Mouse (Mus musculus) liver, adult 2 months (tissue): Measurements from ENCODE around the gene Tcf7. TPM values are rescaled to one million over a fixed set of nuclear protein-coding genes. Genes with fewer than 3 reads are reported as not detected.

Experiments used
- DNase-seq: peaks from one replicate; pipeline ENCODE4 v3.0.0-alpha.2; 2011; ENCODE audit warnings: low read depth, low spot score; ENCODE audit errors: extremely low read depth
- H3K27ac ChIP-seq: fragments of 200-500 bp; replicated peaks from 2 replicates; pipeline ENCODE4 v1.5.1; 2012; ENCODE audit warnings: low read depth, mild to moderate bottlenecking, control low read depth, inconsistent platforms, low read length; ENCODE audit not compliant: insufficient read depth
- H3K27me3 ChIP-seq: fragments of 200-500 bp; 2 replicates; pipeline ENCODE4 v1.6.1; 2012; ENCODE audit warnings: mild to moderate bottlenecking, moderate library complexity, low read length, inconsistent platforms; ENCODE audit not compliant: control insufficient read depth, insufficient read depth
- H3K36me3 ChIP-seq: fragments of 200-500 bp; 2 replicates; pipeline ENCODE4 v1.6.1; 2012; ENCODE audit warnings: low read length, inconsistent platforms; ENCODE audit not compliant: control insufficient read depth, insufficient read depth
- H3K4me1 ChIP-seq: fragments of 200-500 bp; 2 replicates; pipeline ENCODE4 v1.6.1; 2011; ENCODE audit warnings: low read length; ENCODE audit not compliant: control insufficient read depth, insufficient read depth
- H3K4me3 ChIP-seq: fragments of 200-500 bp; 2 replicates; pipeline ENCODE4 v1.5.1; 2011; ENCODE audit warnings: low read depth, mild to moderate bottlenecking, control low read depth, low read length, moderate library complexity; ENCODE audit not compliant: insufficient read depth
- H3K79me2 ChIP-seq: fragments of 200-500 bp; 2 replicates; pipeline ENCODE4 v1.6.1; 2012; ENCODE audit warnings: inconsistent platforms, mild to moderate bottlenecking, low read length, moderate library complexity; ENCODE audit not compliant: control insufficient read depth, insufficient read depth
- H3K9ac ChIP-seq: fragments of 200-500 bp; 2 replicates; pipeline ENCODE4 v1.6.1; 2012; ENCODE audit warnings: low read depth, mild to moderate bottlenecking, control low read depth, inconsistent platforms, low read length
- CTCF ChIP-seq: fragments of 200-500 bp; IDR thresholded peaks from 2 replicates; pipeline ENCODE4 v1.5.1; 2011; ENCODE audit warnings: low read depth, low read length, control low read depth
- POLR2A ChIP-seq: fragments of 200-500 bp; IDR thresholded peaks from 2 replicates; pipeline ENCODE4 v1.6.1; 2011; ENCODE audit warnings: low read length, control low read depth; ENCODE audit not compliant: insufficient read depth; ENCODE audit errors: extremely low read depth
- WGBS: fragments of 180-500 bp; shearing (Covaris S2); methylation state at CpG from one replicate; pipeline ENCODE4 v1.1.7; 2018; 5-methylcytosine and 5-hydroxymethylcytosine counted together
- polyA plus RNA-seq: library from polyadenylated mRNA; depleted of rRNA; stranded (reverse); fragments of >200 nt; gene quantifications from 2 replicates; pipeline ENCODE4 v1.2.3, GENCODE M21; 2012
- total RNA-seq: library from RNA; depleted of rRNA; stranded (reverse); fragments of >200 nt; gene quantifications from 2 replicates; pipeline ENCODE4 v1.2.3, GENCODE M21; 2014

Tcf7 gene
- total and polyA plus RNA-seq, 2 experiments: 1.1 to 7.5 TPM

DNA sequence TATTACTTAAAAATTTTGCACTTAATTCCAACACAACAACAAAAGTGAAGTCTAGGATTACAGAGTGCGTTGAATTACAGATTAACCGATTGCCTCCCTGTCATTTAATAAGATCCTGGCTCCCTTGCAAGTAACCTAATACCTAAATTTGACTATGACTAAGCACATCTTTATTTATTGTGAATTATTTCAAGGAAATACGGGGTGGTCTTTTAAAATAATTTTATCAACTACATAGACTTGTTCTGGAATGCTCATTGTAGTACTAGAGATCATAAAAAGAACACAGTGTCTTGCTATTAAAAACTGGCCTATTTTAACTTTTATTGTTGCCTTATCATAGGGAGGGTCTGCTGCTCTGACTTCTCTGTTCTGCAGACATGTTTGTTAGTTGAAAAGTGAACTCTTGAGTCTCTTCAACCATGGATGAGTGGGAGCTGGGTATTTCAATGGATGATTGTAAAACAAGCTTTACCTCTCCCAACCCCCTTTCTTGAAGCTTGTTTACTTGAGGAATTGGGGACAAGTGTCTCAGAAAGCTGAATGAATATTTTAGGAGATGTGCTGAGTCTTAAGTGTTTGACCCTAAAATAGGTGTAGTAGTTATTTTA lies 49.7 kb downstream of the Tcf7 start:
- 5% methylated on average over 3 of the region's 3 CpGs for WGBS

DNA sequence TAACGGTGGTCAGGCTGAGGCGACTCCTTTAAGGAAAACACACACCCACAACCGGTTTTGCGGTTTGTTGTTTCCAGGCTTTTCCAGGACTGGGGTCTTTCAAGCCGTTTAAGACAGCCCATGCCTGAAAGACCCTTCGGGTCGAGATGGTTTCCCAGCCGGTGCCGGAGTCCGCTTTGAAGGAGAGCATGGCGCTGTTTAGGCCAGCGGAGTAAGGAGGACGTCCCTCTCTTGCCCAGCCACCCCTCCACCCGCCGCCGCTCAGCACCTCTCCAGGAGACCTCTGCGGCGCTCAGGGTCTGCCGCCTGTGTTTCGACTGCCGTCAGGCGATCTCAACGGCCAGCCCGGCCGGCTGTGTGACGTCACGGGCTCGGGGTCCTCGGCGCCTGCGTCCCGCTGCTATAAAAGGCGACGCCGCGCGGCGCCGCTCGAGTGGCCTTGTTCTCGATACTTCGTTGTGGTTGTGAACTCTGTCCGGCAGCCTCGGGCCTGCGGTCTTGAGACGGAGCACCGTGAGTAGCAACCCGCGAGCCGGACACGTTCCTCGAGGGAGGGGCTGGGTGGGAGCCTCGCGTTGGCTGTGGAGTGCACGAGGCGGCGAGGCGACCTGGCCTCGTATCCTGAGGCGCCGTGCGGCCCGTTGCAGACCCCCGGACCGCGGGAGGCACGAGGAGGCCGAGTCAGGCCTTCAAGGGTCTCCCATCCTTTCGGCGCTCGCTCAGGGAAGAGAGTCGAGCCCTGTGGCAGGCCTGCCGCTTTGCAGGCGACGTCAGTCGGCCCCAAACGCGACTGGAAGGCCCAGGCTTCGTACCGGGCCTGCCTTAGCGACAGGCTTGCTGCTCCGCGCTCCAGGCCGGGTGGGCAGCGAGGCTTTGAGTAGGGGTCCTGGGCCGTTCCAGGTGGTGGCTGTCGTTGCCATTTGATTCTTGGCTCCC lies 50.9 kb downstream of the Tcf7 start, which contains the start of gene Skp1a:
Gene Skp1a, plus strand, starts transcription at position 390 of the 936 bp plus-strand sequence.
- H3K27me3 ChIP-seq: no peaks in the 10 kb centered on the region
- DNase-seq: peak; percentile 78
- H3K4me3 ChIP-seq: peak within 1 kb of the TSS; percentile 95
- peaks cover 22% of the 10 kb centered on the region; the same call in 1 of the 2 replicates for H3K79me2 ChIP-seq
- peak within 1 kb of the TSS; percentile 95 for H3K27ac ChIP-seq
- TF ChIP-seq POLR2A (peak; percentile 97), CTCF (no peak)
- H3K9ac ChIP-seq: peak within 1 kb of the TSS; percentile 96
- WGBS: under 1% methylated on average over 87 of the region's 87 CpGs
- H3K36me3 ChIP-seq: peaks cover 6% of the 10 kb centered on the region; the same call in 1 of the 2 replicates
- H3K4me1 ChIP-seq: peaks cover 17% of the 10 kb centered on the region

More for the DNA sequence above, 49.7 kb downstream of the Tcf7 start:
- Histone ChIP-seq H3K27ac (no peak overlapping the region), H3K36me3 (peaks cover 17% of the 10 kb centered on the region), H3K4me1 (peaks cover 17% of the 10 kb centered on the region), H3K79me2 (peaks cover 28% of the 10 kb centered on the region; the same call in 1 of the 2 replicates), H3K27me3 (no peaks in the 10 kb centered on the region), H3K9ac (peak overlapping the region; percentile 46; the same call in 1 of the 2 replicates), H3K4me3 (peak overlapping the region; percentile 51; the same call in 1 of the 2 replicates)
- TF ChIP-seq POLR2A (no peak), CTCF (no peak)
- peak; percentile 48 for DNase-seq

DNA sequence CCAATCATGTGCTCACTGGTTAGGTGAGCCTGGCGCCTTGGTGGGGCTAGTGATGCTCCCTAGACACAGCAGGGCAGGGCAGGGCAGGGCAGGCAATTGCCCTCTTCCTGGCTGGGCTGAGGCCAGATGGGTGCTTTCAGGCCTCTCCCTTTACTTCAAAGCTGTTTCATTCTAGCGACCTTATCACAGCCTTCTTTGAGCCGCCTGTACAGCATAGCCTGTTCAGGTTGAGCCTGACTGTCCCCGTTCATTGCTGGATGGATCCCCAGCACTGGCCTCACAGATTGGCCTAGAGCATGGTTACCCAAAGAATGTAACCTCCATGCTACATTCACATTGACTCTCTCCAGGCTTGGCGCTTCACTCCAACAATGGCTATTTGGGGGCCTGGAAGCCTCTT lies 52.1 kb downstream of the Tcf7 start:
- peaks cover 14% of the 10 kb centered on the region; the same call in 1 of the 2 replicates for H3K79me2 ChIP-seq
- WGBS: 65% methylated on average over 5 of the region's 5 CpGs
- no peak for TF ChIP-seq POLR2A
- no peak for TF ChIP-seq CTCF
- no peak overlapping the region for H3K27ac ChIP-seq
- no peak overlapping the region for H3K4me3 ChIP-seq
- peaks cover under 1% of the 10 kb centered on the region; the same call in 1 of the 2 replicates for H3K36me3 ChIP-seq
- no peak overlapping the region for H3K9ac ChIP-seq
- no peak for DNase-seq
- no peaks in the 10 kb centered on the region for H3K27me3 ChIP-seq
- H3K4me1 ChIP-seq: peaks cover 14% of the 10 kb centered on the region

DNA sequence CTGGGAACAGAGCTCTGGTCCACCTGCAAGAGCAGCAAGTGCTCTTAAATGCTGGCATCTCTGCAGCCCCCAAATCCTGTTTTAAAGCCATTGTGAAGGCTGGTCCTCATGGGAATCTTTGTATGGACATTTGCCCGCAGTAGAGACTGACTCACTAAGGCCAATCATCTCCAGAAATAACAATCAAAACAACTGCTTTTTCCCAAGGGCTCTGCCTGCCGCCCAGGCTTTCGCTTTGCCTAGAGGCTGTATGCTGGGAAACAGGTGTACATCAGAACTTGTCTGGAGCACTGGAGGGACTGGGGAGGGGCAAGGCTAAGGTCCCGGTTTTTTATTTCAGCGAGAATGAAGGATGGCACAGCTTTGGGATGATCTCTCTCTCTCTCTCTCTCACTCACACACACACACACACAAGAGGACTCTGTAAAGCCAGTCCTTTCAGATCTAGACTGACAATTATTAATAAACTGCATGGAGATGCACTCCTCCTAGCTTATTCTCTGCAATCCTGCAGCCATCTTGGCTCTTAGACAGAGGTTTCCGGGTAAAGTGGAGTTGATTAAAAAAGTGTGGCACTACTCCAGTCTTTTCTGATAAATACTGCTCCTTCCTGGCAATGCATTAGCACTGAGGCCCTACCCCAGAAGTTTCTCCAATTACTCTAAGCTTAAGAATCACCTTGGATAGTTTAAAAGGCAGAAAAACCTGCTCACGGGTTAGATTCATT lies 53.9 kb downstream of the Tcf7 start:
- WGBS: 86% methylated on average over 7 of the region's 7 CpGs
- Histone ChIP-seq H3K27me3 (no peaks in the 10 kb centered on the region), H3K36me3 (no peaks in the 10 kb centered on the region), H3K9ac (no peak overlapping the region), H3K4me3 (no peak overlapping the region), H3K4me1 (peaks cover 9% of the 10 kb centered on the region), H3K79me2 (peaks cover 7% of the 10 kb centered on the region; the same call in 1 of the 2 replicates), H3K27ac (no peak overlapping the region)
- TF ChIP-seq POLR2A: no peak
- no peak for TF ChIP-seq CTCF
- DNase-seq: no peak

DNA sequence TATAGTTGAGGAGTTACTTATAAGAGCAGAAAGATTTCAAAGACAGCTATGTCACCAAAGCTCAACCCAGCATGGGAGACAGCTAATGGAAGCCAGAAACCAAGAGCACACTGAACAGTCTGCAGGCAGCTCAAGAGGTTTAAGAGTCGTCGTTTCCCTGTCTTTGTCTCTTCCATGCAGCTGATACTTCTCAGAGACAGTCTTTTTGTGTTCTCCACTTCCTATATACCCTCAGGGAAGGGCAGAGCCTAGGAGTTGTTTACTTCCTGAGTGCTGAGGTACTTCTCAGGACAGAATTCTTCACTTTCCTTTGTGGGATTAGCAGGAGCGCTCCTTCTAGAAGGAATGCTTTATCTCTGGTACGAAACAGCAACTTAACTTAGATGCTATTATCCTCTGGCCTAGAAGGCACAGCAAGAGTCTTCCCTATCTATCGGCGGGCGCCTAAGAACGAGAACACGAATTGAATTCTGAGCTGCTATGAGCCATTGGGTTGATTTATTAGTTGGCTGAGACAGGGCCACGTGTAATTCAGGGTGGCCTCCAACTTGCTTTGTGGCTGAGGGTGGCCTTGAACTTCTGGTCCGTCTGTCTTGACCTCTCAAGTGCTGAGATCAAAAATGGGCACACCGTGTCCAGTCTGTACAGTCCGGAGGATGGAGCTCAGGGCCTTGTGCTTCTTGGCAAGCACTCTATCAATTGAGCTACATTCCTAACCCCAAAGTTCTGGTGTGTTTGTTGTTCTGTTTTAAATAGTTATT lies 55.2 kb downstream of the Tcf7 start:
- no peak for DNase-seq
- Histone ChIP-seq H3K4me1 (peaks cover 7% of the 10 kb centered on the region; the same call in 1 of the 2 replicates), H3K79me2 (peaks cover 7% of the 10 kb centered on the region; the same call in 1 of the 2 replicates), H3K27ac (no peak overlapping the region), H3K27me3 (no peaks in the 10 kb centered on the region), H3K4me3 (no peak overlapping the region), H3K36me3 (no peaks in the 10 kb centered on the region), H3K9ac (no peak overlapping the region)
- TF ChIP-seq CTCF (no peak), POLR2A (no peak)
- WGBS: 85% methylated on average over 13 of the region's 13 CpGs
